Mouse (Mus musculus): ENCODE results near the gene H2-T23. TPM values are rescaled to one million over a fixed set of nuclear protein-coding genes. Genes with fewer than 3 reads are reported as not detected.
"Not testable (repeated sequence)": the region's sequence is repeated elsewhere in the genome, so short reads cannot be mapped to it uniquely, and the experiment has no call there.

The H2-T23 gene
- total RNA-seq (2021) = 1 to 10 TPM; 7.0 to 9.4 TPM
- long read RNA-seq, experiment 1, transcript H2-T23-201 (7 exons, 1,472 nt) = major isoform, 13 of 14 reads
- long read RNA-seq, experiment 1, partial matches to known transcripts = 0 of 14 reads
- long read RNA-seq, experiment 1, other reads (novel, unspliced or antisense) = 1 of 14 reads
- long read RNA-seq, experiment 2, transcript H2-T23-201 (7 exons, 1,472 nt) = major isoform, 6 of 7 reads
- long read RNA-seq, experiment 2, partial matches to known transcripts = 1 of 7 reads
- long read RNA-seq, experiment 2, other reads (novel, unspliced or antisense) = 0 of 7 reads

DNA sequence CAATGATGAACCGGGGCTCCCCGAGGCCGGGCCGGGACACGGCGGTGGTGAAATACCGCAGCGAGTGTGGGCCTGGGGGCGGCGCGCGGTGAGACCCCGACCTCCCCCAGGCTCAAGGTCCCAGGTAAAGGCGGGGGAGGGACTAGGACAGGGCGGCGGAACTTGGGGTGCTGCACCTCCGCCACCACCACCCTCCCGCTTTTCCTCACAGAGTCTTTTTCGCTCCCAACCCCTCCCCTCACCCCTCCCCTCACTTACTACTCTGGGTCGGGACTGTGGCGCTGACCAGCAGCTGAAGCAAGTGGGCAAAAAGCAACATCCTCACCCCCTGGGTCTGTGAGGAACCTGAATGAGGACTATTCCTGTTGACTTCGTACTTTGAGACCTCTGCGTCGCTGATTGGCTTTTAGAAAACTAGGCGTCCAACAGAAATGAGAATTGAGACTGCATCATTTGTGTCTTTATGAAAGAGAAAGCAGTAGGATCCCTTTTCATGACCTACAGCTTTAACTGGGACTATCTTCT, at the start of gene H2-T23:
Gene H2-T23, minus strand, starts transcription at position 505 of the 525 bp plus-strand sequence.
- DNase-seq (ENCODE audit: low spot score) = peak; percentile 47

DNA sequence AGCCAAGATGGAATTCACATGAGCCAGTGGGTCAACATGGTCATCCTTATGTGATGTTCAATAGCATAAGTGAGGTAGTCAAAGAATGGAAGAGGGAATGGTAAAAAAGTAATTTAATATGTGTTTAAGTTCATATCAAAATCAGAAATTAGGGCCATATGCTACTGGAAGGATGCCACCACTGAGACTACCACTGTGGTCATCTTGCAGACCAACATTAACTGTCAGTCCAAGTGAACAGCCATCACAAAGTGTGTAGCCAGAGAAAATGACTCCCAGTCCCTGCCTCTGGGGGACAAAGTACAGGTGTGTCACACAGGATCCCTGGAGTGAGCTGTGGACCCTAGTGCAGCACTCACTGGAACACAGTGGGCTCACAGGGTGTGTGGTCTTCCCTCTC, 49.2 kb upstream of the H2-T23 start:
- not testable (repeated sequence) for DNase-seq (ENCODE audit: low spot score)

DNA sequence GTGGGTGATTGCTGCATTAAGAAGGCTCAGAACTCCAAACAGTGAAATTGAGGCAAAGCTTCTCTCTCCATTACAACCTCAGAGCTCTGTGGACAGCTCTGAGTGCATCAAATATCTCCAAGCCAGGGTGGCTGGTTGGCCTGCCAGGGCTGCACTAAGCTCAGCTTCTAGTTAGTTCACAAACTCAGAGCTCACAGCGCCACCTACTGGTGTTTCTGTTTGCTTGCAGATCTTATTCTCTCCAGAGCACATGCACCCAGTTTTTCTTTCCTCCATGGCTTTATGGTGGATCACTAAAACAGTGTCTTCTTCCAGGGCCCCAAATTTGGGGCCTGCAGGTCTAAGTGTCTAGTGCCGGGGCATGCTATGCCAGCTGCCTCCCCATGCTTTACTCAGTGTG, 28.2 kb upstream of the H2-T23 start:
- DNase-seq (ENCODE audit: low spot score) = peak; percentile 87

- not testable (repeated sequence) for DNase-seq (ENCODE audit: low spot score)
Observed at GRCm38 (mm10) chr17:36058362-36058761, 25.7 kb upstream of the H2-T23 start, which contains the start of gene Gm11127. TSS of gene Gm11127 (minus strand) at chr17:36058371.

GRCm38 (mm10) chr17:36057927-36058326, 25.3 kb upstream of the H2-T23 start:
- DNase-seq (ENCODE audit: low spot score) = not testable (repeated sequence)

DNA sequence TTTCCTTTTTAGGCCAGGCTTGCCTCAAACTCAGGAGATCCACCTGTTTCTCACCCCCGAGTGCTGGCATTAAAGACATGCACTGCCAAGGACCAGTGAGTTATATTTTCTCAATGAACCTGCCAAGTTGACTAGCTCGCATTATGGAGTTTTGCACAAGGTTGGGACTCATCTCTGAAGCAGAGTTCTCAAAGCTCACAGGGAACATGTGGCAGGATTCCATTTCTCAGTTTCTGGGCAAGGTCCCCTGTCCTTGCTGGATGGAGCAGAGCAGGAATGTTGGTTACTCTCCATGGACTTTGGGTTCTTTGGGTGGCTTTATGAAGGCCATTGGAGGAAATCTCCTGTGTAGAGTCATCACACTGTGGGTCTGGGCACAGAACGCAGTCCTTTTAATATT, 10.6 kb upstream of the H2-T23 start:
- DNase-seq (ENCODE audit: low spot score) = no peak

DNA sequence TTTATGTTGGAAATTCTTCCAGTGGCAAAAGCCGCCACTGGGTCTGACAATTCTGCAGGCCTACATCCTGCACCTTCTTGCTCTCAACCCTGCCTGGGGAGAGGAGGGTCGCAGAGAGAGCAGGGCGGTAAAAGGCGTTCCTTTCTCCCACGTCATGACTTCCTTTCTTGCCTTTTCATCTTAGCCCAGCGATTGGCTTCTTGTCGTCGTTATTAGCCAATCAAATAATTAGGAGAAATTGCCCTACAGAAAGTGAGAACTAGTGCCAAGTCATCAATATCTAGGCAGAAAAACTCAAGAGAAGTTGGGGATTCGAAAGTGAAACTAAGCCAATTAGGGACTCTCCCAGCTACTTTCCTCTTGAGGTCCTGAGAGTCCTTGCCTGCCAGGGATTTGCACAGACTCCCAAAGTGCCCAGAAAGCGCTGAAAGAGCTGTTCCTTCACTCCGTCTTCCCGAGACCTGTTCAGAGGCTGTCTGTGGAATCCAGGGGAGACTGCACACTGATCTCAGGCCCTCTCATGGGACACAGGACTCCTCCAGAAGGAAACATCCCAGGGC, 10.0 kb upstream of the H2-T23 start, which contains the start of the genes H2-T22 and Gm6034:
Gene H2-T22, minus strand, starts transcription at position 138 of the 560 bp plus-strand sequence.
Gene Gm6034, plus strand, starts transcription at position 352 of the 560 bp plus-strand sequence.
- peak; percentile 83 for DNase-seq (ENCODE audit: low spot score)

DNA sequence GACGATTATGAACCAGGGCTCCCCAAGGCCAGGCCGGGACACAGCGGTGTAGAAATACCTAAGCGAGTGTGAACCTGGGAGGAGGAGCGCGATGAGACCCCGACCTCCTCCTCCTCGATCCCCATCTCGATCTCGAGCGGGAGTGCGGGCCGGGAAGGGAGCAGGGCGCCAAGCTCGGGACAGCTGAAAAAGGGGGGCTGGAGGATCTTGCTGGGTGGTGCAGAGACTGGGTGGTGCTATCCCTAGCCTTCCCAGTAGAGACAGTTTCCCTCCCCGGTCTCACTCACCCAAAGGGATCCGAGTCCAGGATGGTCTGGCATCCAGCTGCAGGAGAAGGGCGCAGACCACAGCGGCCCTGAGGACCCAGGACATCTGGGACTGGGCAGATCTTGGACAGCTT, 9.4 kb upstream of the H2-T23 start:
- not testable (repeated sequence) for DNase-seq (ENCODE audit: low spot score)

DNA sequence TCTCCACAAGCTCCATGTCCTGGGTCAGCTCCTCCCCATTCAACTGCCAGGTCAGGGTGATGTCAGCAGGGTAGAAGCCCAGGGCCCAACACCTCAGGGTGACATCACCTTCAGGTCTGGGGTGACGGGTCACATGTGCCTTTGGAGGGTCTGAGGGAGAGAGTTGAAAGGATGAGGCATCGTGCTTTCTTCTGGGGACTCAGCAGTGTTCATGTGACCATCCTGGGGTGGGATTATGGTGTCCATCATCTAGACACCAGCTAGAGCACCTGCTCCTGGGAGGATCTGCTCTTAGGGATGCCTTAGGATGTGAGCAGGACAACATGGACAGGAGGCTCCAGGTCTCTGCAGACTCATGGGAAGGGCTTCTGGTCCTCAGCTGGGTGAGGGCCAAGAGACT, 7.9 kb upstream of the H2-T23 start:
- DNase-seq (ENCODE audit: low spot score) = not testable (repeated sequence)

DNA sequence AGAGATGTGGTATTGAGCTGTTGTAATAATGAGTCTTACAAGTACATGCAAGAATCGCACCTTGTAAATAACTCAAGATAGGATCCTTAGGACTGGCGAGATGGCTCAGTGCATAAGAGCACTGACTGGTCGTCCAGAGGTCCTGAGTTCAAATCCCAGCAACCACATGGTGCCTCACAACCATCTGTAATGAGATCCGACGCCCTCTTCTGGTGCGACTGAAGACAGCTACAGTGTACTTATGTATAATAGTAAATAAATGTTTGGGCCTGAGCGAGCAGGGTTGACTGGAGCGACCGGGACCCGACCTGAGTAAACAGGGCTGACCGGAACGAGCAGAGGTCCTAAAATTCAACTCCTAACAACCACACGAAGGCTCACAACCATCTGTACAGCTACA, 3.5 kb upstream of the H2-T23 start:
- DNase-seq (ENCODE audit: low spot score) = not testable (repeated sequence)

DNA sequence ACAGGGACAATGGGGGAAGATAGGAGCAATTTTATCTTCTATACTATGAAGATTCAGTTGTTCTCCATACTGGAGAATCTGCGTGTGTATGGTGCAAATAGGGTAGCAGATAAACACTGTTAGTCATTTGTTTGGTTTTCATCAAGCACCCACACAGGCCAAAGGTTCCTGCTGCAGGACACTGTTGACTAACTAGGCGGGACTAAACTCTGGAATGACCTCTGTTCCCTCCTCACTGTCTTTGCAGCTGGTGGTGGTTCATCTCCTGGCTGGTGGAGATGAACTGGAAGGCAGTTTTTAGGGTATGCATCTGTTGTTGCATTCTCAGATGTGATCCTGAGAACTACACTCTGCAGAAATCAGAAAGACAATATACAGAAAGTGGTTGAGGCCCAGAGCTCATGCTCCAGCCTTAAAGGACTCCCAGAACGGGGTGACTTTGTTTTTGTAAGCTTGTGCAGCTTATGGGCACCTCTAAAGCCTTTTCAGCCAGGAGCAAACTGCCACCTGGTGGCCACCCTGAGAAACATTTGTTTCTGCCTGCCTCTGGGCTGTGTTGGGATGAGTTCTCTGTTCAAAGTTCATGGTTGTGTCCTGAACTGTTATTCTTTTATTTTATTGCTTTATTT, 2.5 kb upstream of the H2-T23 start:
- peak; percentile 55 for DNase-seq (ENCODE audit: low spot score)

DNA sequence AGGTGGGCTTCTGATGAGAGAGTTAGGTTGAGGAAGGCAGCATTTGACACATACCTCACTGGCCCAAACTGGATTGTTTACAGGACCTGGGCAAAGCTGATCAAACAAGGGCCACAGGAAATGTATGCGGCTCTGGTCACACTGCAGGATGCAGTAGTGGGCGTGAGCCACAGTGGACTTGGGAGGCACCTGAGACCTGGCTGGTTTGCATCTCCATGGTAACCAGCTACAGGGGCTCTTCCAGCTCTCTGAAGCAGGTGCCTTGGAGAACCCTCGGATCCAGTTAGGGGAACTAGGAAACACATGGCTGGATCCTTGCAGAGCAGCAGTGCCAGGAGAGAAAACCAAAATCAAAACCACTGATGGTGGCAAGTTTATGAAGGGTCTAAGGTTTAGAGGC, 1.9 kb upstream of the H2-T23 start:
- DNase-seq (ENCODE audit: low spot score) = not testable (repeated sequence)

DNA sequence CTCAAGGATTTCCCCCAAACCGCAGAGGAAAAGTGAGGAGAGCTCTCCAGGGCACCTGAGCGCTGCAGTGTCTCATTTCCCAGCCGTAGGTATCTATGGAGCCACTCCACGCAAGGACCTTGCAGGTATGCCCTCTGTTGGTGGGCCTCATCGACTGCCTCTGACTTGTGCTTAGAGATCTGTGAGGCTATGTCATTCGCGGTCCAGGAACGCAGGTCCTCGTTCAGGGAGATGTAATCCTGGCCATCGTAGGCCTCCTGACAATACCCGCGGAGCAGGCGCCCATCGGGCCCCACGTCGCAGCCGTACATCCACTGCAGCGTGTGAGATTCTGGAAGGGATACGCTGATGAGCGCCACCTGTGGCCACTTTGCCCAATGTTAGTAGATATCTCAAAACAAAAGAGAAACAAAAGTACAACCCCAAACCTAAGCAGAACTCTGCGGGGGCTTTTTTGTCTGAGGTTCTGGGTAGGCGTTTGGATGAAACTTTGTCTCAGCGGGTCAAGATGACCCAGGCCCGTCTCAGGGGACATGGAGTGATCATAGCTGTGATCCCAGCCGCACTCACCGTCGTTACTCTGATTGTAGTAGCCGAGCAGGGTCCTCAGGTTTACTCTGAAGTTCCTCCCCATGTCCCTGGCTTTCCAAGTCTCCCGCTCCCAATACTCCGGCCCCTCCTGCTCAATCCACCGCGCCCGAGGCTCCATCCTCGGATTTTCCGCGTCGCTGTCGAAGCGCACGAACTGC, 898 bp downstream of the H2-T23 start:
- DNase-seq (ENCODE audit: low spot score) = peak; percentile 36

GRCm38 (mm10) chr17:36030703-36031582, 1.7 kb downstream of the H2-T23 start:
- DNase-seq (ENCODE audit: low spot score) = not testable (repeated sequence)

- not testable (repeated sequence) for DNase-seq (ENCODE audit: low spot score)
Observed at GRCm38 (mm10) chr17:36030046-36030702, 2.5 kb downstream of the H2-T23 start.

- DNase-seq (ENCODE audit: low spot score) = no peak
Observed at GRCm38 (mm10) chr17:36028879-36029619, 3.6 kb downstream of the H2-T23 start.

DNA sequence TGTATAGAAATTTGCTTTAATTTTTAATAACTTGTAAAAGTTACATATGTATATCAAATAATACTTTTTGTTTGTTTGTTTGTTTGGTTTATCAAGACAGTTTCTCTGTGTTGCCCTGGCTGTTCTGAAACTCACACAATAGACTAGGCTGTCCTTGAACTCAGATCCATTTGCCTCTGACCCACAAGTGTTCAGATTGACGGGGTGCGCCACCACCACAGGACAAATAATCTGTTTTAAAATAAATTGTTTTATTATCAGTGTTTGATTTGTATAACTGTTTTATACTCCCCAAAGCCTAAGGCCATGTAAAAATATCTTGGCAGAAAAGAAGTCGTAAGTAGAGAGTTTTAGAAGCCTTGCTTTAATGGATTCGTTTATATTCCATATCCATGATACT, 5.0 kb downstream of the H2-T23 start:
- no peak for DNase-seq (ENCODE audit: low spot score)

GRCm38 (mm10) chr17:36025901-36026300, 6.8 kb downstream of the H2-T23 start:
- DNase-seq (ENCODE audit: low spot score) = no peak

DNA sequence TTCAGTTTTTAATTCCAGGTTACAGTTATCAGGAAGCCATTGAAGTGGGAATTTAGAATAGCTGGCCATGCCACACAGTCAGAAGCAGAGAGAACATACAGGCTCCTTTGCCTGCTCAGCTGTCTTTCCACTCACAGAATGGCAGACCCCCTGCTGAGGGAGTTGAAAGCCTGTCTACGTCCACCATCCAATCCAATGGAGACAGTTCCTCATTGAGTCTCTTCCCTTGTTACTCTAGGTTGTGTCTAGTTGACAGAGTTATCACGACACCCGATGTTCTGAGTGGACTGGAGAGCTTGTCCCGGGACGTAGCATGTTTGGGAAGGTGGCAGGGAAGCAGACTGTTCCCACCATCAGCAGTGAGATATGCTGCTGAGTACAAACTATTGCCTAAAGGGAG, 7.5 kb downstream of the H2-T23 start:
- DNase-seq (ENCODE audit: low spot score) = no peak
